Mouse (Mus musculus): Measurements from ENCODE around the gene D930020B18Rik.

DNA sequence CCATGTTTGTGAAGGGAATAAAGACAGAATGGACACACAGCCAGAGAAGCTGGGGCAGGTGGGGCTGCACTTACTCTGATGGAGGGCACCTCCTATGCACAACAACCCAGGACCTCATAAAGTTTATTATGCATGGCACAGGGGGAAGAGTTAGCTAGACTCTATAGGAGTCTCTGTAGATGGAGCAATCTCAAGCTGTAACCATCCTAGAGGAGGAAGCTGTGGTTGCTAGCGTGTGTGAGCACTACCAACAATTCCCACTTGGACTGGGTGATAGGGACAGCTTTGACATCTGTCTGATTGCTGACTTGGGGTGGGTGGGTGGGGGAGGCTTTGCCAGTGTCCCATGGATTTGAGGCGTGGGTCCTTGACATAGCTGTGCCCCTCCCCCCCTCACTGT is 39.5 kb downstream of the D930020B18Rik start:
- no peak for TF ChIP-seq CTCF (IDR thresholded peaks at IDR 0.05; ENCODE audit: control insufficient read depth, insufficient read depth, insufficient replicate concordance, low read depth, low read length)
- no peak for TF ChIP-seq POLR2A (IDR thresholded peaks at IDR 0.05; ENCODE audit: control insufficient read depth, low read depth, low read length)
